Mouse (Mus musculus) Patski (cell line): ENCODE measurements around the gene Pipox. TPM values are rescaled to one million over a fixed set of nuclear protein-coding genes. Genes with fewer than 3 reads are reported as not detected.

Source experiments
- ATAC-seq: fragments of 100-300 bp; one replicate; pipeline ENCODE4 v1.8.0; 2021
- CTCF ChIA-PET: fragments of 350-600 bp; sonication (Branson Sonifier 250); formaldehyde crosslinking; loops from one replicate; lab custom pipeline; 2022; ENCODE audit warnings: inconsistent platforms; lab: Charles Lee
- POLR2A ChIA-PET: fragments of 350-600 bp; sonication (Branson Sonifier 250); formaldehyde crosslinking; loops from one replicate; lab custom pipeline; 2022; ENCODE audit warnings: antibody characterized with exemption, inconsistent platforms; lab: Charles Lee
- DNase-seq: peaks from one replicate; pipeline ENCODE4 v3.0.0-alpha.2; 2011; ENCODE audit warnings: low read depth, low spot score
- H3K27me3 ChIP-seq: fragments of 371-371 bp; one replicate; pipeline ENCODE4 v1.5.1; 2021
- CTCF ChIP-seq: fragments of 100-300 bp; IDR thresholded peaks from one replicate; pipeline ENCODE4 v1.5.1; 2021
- in situ Hi-C: fragments of 300-500 bp; cut with MboI; formaldehyde crosslinking; loops from 3 replicates; pipeline ENCODE4 v1.11.1; 2018; ENCODE audit warnings: low pct_unique_long_range_greater_than_20kb, mixed read lengths
- polyA plus RNA-seq: library from polyadenylated mRNA; unstranded; gene quantifications from one replicate; pipeline ENCODE4 v1.2.3, GENCODE M21; 2021

Pipox gene
- polyA plus RNA-seq, 1 experiment from 2014 or later = 0.15 TPM

- POLR2A ChIA-PET = no interaction called here
- no peaks in the 10 kb centered on the region for H3K27me3 ChIP-seq
- TF ChIP-seq CTCF = no peak
- in situ Hi-C loops = no loop called here
- DNase-seq (no peak), ATAC-seq (peak; percentile 77)
- CTCF ChIA-PET = interaction anchor here (1.2 to 1.9 kb wide), 3 partner anchors 15 to 131 kb away, joined by 3 to 5 read pairs (median 4); no protein-coding TSS in a partner anchor
These were observed 57.1 kb downstream of the Pipox start for GRCm38 (mm10) chr11:77836751-77837150.

GRCm38 (mm10) chr11:77836290-77836689, 57.6 kb downstream of the Pipox start:
- DNase-seq (no peak), ATAC-seq (peak; percentile 13)
- CTCF ChIA-PET = interaction anchor here (1.2 to 1.9 kb wide), 2 partner anchors 130 to 132 kb away, joined by 4 to 5 read pairs; no protein-coding TSS in a partner anchor
- POLR2A ChIA-PET = no interaction called here
- no peak for TF ChIP-seq CTCF
- in situ Hi-C loops = no loop called here
- H3K27me3 ChIP-seq = no peaks in the 10 kb centered on the region

GRCm38 (mm10) chr11:77835109-77835508, 58.8 kb downstream of the Pipox start:
- no peak for TF ChIP-seq CTCF
- H3K27me3 ChIP-seq = no peaks in the 10 kb centered on the region
- ChIA-PET POLR2A (no interaction called here), CTCF (interaction anchor here (1.8 kb wide), 1 partner anchor 13 kb away, joined by 5 read pairs; no protein-coding TSS in a partner anchor)
- no peak for ATAC-seq
- in situ Hi-C loops = no loop called here
- no peak for DNase-seq

- no peaks in the 10 kb centered on the region for H3K27me3 ChIP-seq
- ChIA-PET CTCF (interaction anchor here (1.5 kb wide), 1 partner anchor 10 kb away, joined by 4 read pairs; no protein-coding TSS in a partner anchor), POLR2A (interaction anchor here (1.7 kb wide), 1 partner anchor 8 kb away, joined by 4 read pairs; no protein-coding TSS in a partner anchor)
- in situ Hi-C loops = no loop called here
- no peak for TF ChIP-seq CTCF
- ATAC-seq = no peak
- no peak for DNase-seq
These were observed 61.4 kb downstream of the Pipox start for GRCm38 (mm10) chr11:77832541-77832940.

GRCm38 (mm10) chr11:77830875-77831274, 63.0 kb downstream of the Pipox start:
- DNase-seq = no peak
- CTCF ChIA-PET = interaction anchor here (1.0 kb wide), 2 partner anchors 9 to 137 kb away, joined by 3 to 6 read pairs; no protein-coding TSS in a partner anchor
- POLR2A ChIA-PET = interaction anchor here (0.9 to 1.7 kb wide), 3 partner anchors 10 to 89 kb away, joined by 3 to 5 read pairs (median 4); no protein-coding TSS in a partner anchor
- no peak for ATAC-seq
- TF ChIP-seq CTCF = no peak
- H3K27me3 ChIP-seq = no peaks in the 10 kb centered on the region
- in situ Hi-C loops = no loop called here

Other genes starting within 250 kb of the Pipox start
- 50.3 TPM for gene Nufip2, start 207.9 kb downstream of the Pipox start, polyA plus RNA-seq
- gene Cryba1, start 168.8 kb downstream of the Pipox start, polyA plus RNA-seq = not detected
- gene Myo18a, start 130.8 kb downstream of the Pipox start, polyA plus RNA-seq = 166 TPM
- gene Gm10277, start 106.3 kb downstream of the Pipox start, polyA plus RNA-seq = 0.14 TPM
- gene Sez6, start 36.7 kb upstream of the Pipox start, polyA plus RNA-seq = not detected
- gene Phf12, start 88.7 kb upstream of the Pipox start, polyA plus RNA-seq = 60.8 TPM
- gene Dhrs13, start 138.2 kb upstream of the Pipox start, polyA plus RNA-seq = 17.9 TPM
- gene Flot2, start 143.8 kb upstream of the Pipox start, polyA plus RNA-seq = 143 TPM
- 22.1 TPM for gene Eral1, start 186.3 kb upstream of the Pipox start, polyA plus RNA-seq
- gene Fam222b, start 200.6 kb upstream of the Pipox start, polyA plus RNA-seq = 18.6 TPM